Mouse (Mus musculus) kidney, adult 2 months (tissue): ENCODE results near the gene Spata5. TPM values are rescaled to one million over a fixed set of nuclear protein-coding genes. Genes with fewer than 3 reads are reported as not detected.

Experiments
- DNase-seq: peaks from one replicate; pipeline ENCODE4 v3.0.0; 2021
- H3K27ac ChIP-seq: fragments of 200-500 bp; 2 replicates; pipeline ENCODE4 v1.5.1; 2012; ENCODE audit warnings: low read depth, low read length, control low read depth, inconsistent platforms; ENCODE audit not compliant: insufficient read depth
- H3K27me3 ChIP-seq: fragments of 200-500 bp; replicated peaks from 2 replicates; pipeline ENCODE4 v1.6.1; 2012; ENCODE audit warnings: mild to moderate bottlenecking, moderate library complexity, low read length, inconsistent platforms; ENCODE audit not compliant: control insufficient read depth, insufficient read depth
- H3K36me3 ChIP-seq: fragments of 200-500 bp; 2 replicates; pipeline ENCODE4 v1.6.1; 2012; ENCODE audit warnings: mild to moderate bottlenecking, moderate library complexity, low read length, inconsistent platforms; ENCODE audit not compliant: control insufficient read depth, insufficient read depth
- H3K4me1 ChIP-seq: fragments of 200-500 bp; 2 replicates; pipeline ENCODE4 v1.6.1; 2011; ENCODE audit warnings: low read length; ENCODE audit not compliant: control insufficient read depth, insufficient read depth
- H3K4me3 ChIP-seq: fragments of 200-500 bp; 2 replicates; pipeline ENCODE4 v1.5.1; 2011; ENCODE audit warnings: mild to moderate bottlenecking, low read depth, low read length, control low read depth; ENCODE audit not compliant: insufficient read depth
- CTCF ChIP-seq: fragments of 200-500 bp; conservative IDR thresholded peaks from 2 replicates; pipeline ENCODE4 v1.5.1; 2011; ENCODE audit warnings: low read depth, mild to moderate bottlenecking, control low read depth, low read length, moderate library complexity, mixed read lengths; ENCODE audit not compliant: insufficient read depth, insufficient read length
- POLR2A ChIP-seq: fragments of 200-500 bp; IDR thresholded peaks from one replicate; pipeline ENCODE4 v1.6.1; 2011; ENCODE audit warnings: low read depth, low read length, control low read depth
- WGBS: fragments of 180-500 bp; shearing (Covaris S2); methylation state at CpG from one replicate; pipeline ENCODE4 v1.1.7; 2018; 5-methylcytosine and 5-hydroxymethylcytosine counted together
- polyA plus RNA-seq: library from polyadenylated mRNA; depleted of rRNA; stranded (reverse); fragments of >200 nt; gene quantifications from 2 replicates; pipeline ENCODE4 v1.2.3, GENCODE M21; 2012

Spata5 gene
- polyA plus RNA-seq, 1 experiment = 2.7 TPM

DNA sequence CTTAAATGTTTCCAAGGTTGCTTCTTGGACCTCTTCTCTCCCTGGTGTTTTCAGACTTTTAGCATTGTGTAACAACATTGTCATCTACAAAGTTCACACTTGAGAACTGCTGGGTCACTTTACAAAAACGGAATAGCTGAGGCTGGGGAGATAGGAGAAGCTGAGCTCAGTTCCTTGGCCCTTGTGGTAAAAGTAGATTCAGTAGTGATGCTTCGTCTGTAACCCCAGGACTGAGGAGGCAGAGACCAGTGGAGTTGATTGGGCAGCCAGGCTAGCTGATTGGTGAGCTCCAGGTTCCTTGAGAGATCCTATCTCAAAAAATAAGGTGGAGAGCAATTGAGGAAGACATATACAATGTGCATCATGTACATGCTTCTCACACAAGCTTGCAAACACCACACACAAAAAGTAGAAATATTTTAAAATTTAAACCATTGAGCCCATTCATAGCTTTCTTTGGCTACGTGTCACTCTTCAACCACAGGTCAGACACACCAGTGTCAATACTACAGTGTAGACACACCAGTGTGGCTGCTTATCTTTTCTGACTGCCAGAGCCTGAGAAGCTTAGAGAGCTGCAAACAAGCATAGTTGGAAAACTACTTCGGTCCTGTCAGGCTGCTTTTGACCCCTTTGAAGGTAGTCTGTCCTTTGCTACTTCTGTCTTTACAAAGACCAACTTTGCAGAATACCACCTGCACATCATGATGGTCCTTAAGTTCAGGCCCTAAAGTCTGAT, 138.2 kb downstream of the Spata5 start:
- Histone ChIP-seq H3K4me3 (no peak overlapping the region), H3K27ac (peak overlapping the region; percentile 52; the same call in 1 of the 2 replicates)
- WGBS = 88% methylated on average over 4 of the region's 4 CpGs

DNA sequence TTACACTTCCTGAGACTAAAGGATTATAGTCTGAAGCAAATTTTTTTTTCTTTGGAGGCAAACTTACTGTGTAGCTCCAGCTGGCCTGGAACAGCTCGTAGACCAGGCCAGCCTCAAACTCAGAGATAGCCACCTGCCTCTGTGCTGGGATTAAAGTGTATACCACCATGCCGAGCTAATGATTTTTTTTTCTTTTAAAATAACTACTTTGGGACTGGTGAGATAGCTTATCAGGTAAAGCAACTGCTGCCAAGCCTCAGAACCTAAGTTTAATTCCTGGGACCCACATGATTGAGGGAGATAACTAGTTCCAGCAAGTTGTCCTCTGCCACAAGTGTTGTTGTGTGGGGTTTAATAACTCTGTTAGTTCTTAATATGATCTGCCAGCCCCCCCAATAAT, 139.6 kb downstream of the Spata5 start:
- Histone ChIP-seq H3K27me3 (no peaks in the 10 kb centered on the region), H3K36me3 (no peaks in the 10 kb centered on the region), H3K4me1 (0 out of 2 replicates have a peak, but pooled peaks cover 3% of the 10 kb centered on the region), H3K27ac (no peak overlapping the region), H3K4me3 (no peak overlapping the region)
- DNase-seq = no peak
- 91% methylated on average over 2 of the region's 2 CpGs for WGBS
- TF ChIP-seq CTCF = no peak
- no peak for TF ChIP-seq POLR2A

More for the DNA sequence above, 138.2 kb downstream of the Spata5 start:
- H3K4me1 ChIP-seq = 0 out of 2 replicates have a peak, but pooled peaks cover 3% of the 10 kb centered on the region
- no peaks in the 10 kb centered on the region for H3K27me3 ChIP-seq
- no peak for TF ChIP-seq POLR2A
- TF ChIP-seq CTCF = no peak
- no peaks in the 10 kb centered on the region for H3K36me3 ChIP-seq
- DNase-seq = no peak

DNA sequence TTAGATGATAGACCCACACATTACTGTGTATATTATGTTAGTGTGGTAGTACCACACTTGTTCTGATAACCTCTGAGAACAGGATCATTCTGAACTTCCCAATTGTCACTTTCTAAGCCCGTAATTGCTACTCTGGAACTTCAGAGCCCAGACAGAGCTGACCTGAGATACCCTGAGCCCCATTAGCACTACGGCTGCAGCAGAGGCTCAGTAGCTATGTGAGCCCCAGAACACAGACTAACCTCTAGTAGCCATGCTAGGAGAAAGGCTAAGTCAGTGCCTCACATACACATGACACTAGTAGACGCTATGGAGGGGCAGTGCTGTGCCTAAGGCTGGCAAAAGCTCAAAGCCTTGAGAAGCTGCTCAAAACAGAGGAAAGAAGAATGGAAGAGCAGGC, 141.8 kb downstream of the Spata5 start:
- H3K27ac ChIP-seq = no peak overlapping the region
- TF ChIP-seq POLR2A (no peak), CTCF (no peak)
- WGBS = 91% methylated on average over 3 of the region's 3 CpGs
- H3K4me3 ChIP-seq = no peak overlapping the region
- no peaks in the 10 kb centered on the region; the same call in 1 of the 2 replicates for H3K36me3 ChIP-seq
- H3K4me1 ChIP-seq = no peaks in the 10 kb centered on the region
- DNase-seq = no peak
- H3K27me3 ChIP-seq = no peaks in the 10 kb centered on the region

DNA sequence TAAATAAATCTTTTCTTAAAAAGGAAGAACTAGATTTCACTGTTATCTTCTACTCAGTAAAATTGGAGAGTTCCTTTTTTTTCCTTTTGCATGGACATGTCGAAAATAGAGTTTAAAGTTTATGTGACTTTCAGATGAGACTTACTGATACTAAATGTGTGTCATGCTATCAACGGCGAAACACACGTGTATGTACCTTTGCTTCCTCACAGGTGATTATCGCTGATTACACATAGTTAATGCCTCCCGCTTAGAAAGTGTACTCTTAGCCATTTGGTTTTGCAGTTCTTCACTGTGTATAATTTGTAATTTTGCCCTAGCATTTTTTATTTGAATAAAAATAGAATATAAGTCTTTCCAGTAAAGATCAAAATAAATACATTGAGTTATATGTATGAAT, 146.4 kb downstream of the Spata5 start:
- Histone ChIP-seq H3K27ac (no peak overlapping the region), H3K4me3 (no peak overlapping the region), H3K27me3 (no peaks in the 10 kb centered on the region), H3K4me1 (no peaks in the 10 kb centered on the region), H3K36me3 (no peaks in the 10 kb centered on the region; the same call in 1 of the 2 replicates)
- DNase-seq = no peak
- WGBS = 94% methylated on average over 6 of the region's 6 CpGs
- TF ChIP-seq POLR2A (no peak), CTCF (no peak)

DNA sequence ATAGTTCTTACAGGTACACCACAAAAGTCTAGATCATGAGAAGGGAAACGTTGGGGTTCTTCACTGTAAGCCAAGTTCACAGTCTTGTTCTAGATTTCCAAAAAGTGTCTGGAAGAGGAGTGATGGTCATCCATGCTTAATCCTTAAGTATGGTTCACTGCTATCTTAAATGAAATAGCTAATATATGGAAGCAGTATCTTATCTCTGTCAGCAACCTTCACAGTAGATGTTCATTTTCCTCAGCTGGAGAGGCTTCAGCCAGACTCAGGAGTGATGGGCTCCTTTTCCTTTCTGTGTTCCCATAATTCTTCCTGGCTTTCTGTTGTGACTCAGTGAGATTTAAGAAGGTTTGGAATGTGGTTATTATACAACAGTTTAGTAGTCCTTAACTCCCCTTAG, 147.8 kb downstream of the Spata5 start:
- DNase-seq = no peak
- TF ChIP-seq POLR2A (no peak), CTCF (no peak)

DNA sequence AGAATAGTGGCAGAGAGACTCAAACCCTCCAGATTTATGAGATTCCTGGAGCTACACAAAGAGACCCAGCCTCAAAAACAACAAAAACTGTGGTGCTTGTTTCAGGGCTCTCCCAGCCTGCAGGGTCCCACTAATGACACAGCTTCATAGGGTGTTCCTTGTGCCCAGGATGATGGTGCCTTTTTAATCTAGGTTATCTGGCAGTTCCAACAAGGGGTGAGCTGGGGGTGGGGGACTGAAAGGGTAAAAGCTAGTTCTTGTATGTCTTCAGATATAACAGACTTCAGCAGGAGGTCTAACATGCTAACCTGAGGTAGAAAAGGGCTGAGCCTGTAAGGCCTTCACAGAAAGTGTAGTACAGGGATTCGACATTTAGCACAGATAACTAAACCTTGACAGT, 149.1 kb downstream of the Spata5 start:
- no peak for DNase-seq
- TF ChIP-seq POLR2A = no peak
- TF ChIP-seq CTCF = no peak

More for the DNA sequence above, 147.8 kb downstream of the Spata5 start:
- Histone ChIP-seq H3K4me3 (no peak overlapping the region), H3K27ac (no peak overlapping the region), H3K36me3 (no peaks in the 10 kb centered on the region; the same call in 1 of the 2 replicates), H3K27me3 (no peaks in the 10 kb centered on the region), H3K4me1 (no peaks in the 10 kb centered on the region)
- WGBS = 73% methylated on average over 1 of the region's 1 CpGs

More for the DNA sequence above, 149.1 kb downstream of the Spata5 start:
- no peaks in the 10 kb centered on the region for H3K27me3 ChIP-seq
- H3K4me3 ChIP-seq = no peak overlapping the region
- H3K36me3 ChIP-seq = no peaks in the 10 kb centered on the region; the same call in 1 of the 2 replicates
- WGBS = 92% methylated on average over 1 of the region's 1 CpGs
- no peaks in the 10 kb centered on the region for H3K4me1 ChIP-seq
- no peak overlapping the region for H3K27ac ChIP-seq
